10 mouse cellular contexts compared by ENCODE assay signal in genomic region chr7:132996391-132996790, GRCm38 (mm10).
DNase-seq lines count a peak whose midpoint lies in the region; ATAC-seq and TF ChIP-seq lines count a peak whose summit lies in the region.
"Had no signal": no experiment of that assay in that cellular context is flagged by ENCODE, and none has a peak within 500 bp of the region (broad histone marks: within the 10 kb centered on the region; RNA-seq: fewer than 3 reads in every experiment).

No protein-coding gene starts in this region.

- H3K4me3 ChIP-seq in kidney, embryonic 14.5 days (ENCODE audit: low read length), result no peak overlapping the region
- H3K4me3 ChIP-seq in embryonic fibroblast, embryonic 13.5 days (ENCODE audit: insufficient read depth, low read length), result no peak overlapping the region
- H3K4me3 ChIP-seq in neural tube, embryonic 15.5 days (replicated peaks), result no peak overlapping the region
- H3K4me3 ChIP-seq in midbrain, embryonic 15.5 days, result no peak overlapping the region
- H3K4me3 ChIP-seq: embryonic facial prominence, embryonic 15.5 days; limb, embryonic 13.5 days had no signal

- peak; percentile 50 for DNase-seq in adrenal gland, postnatal 10 days
- DNase-seq in adrenal gland, adult 8-10 months, result no peak
- peak; percentile 44 for DNase-seq in kidney, postnatal 14 days
- peak; percentile 59 for DNase-seq in A20 (ENCODE audit: low read depth, low spot score)

- H3K4me1 ChIP-seq in kidney, embryonic 14.5 days (ENCODE audit: control insufficient read depth, insufficient read depth, low read length), result no peaks in the 10 kb centered on the region
- H3K4me1 ChIP-seq in embryonic fibroblast, embryonic 13.5 days (ENCODE audit: control insufficient read depth, insufficient read depth, low read length), result no peaks in the 10 kb centered on the region
- peaks cover 13% of the 10 kb centered on the region for H3K4me1 ChIP-seq in neural tube, embryonic 15.5 days
- peaks cover 10% of the 10 kb centered on the region; the same call in 1 of the 2 replicates for H3K4me1 ChIP-seq in midbrain, embryonic 15.5 days
- H3K4me1 ChIP-seq: embryonic facial prominence, embryonic 15.5 days; limb, embryonic 13.5 days had no signal

- H3K36me3 ChIP-seq in kidney, embryonic 14.5 days (ENCODE audit: control insufficient read depth, insufficient read depth, low read length), result peaks cover 84% of the 10 kb centered on the region
- H3K36me3 ChIP-seq in neural tube, embryonic 15.5 days, result peaks cover 38% of the 10 kb centered on the region
- peaks cover 7% of the 10 kb centered on the region for H3K36me3 ChIP-seq in midbrain, embryonic 15.5 days (replicated peaks)

- no peak for ATAC-seq in kidney, embryonic 14.5 days (ENCODE audit: low FRiP score, low TSS enrichment)
- ATAC-seq in neural tube, embryonic 15.5 days (ENCODE audit: low FRiP score), result no peak
- ATAC-seq in midbrain, embryonic 15.5 days (replicated peaks), result no peak

- no peak overlapping the region for H3K4me2 ChIP-seq in kidney, embryonic 14.5 days (replicated peaks; ENCODE audit: low read depth, low read length)
- H3K4me2 ChIP-seq in neural tube, embryonic 15.5 days, result no peak overlapping the region
- H3K4me2 ChIP-seq in midbrain, embryonic 15.5 days, result no peak overlapping the region
- H3K4me2 ChIP-seq: embryonic facial prominence, embryonic 15.5 days; limb, embryonic 13.5 days had no signal

- no peak overlapping the region for H3K9ac ChIP-seq in kidney, embryonic 14.5 days (ENCODE audit: low read depth, low read length)
- no peak overlapping the region for H3K9ac ChIP-seq in neural tube, embryonic 15.5 days (replicated peaks)
- H3K9ac ChIP-seq in midbrain, embryonic 15.5 days, result no peak overlapping the region
- H3K9ac ChIP-seq: embryonic facial prominence, embryonic 15.5 days; limb, embryonic 13.5 days had no signal

- no peak for TF ChIP-seq POLR2A in embryonic fibroblast, embryonic 13.5 days (IDR thresholded peaks at IDR 0.05; ENCODE audit: low read depth, low read length)

- H3K27ac ChIP-seq in kidney, embryonic 14.5 days (ENCODE audit: low read depth, low read length), result no peak overlapping the region
- H3K27ac ChIP-seq in embryonic fibroblast, embryonic 13.5 days (ENCODE audit: insufficient read depth, low read length), result no peak overlapping the region
- H3K27ac ChIP-seq in neural tube, embryonic 15.5 days (replicated peaks), result no peak overlapping the region
- no peak overlapping the region for H3K27ac ChIP-seq in midbrain, embryonic 15.5 days
- H3K27ac ChIP-seq: embryonic facial prominence, embryonic 15.5 days; limb, embryonic 13.5 days had no signal

- H3K27me3 ChIP-seq in kidney, embryonic 14.5 days (ENCODE audit: control insufficient read depth, insufficient read depth, low read length), result no peaks in the 10 kb centered on the region
- no peaks in the 10 kb centered on the region for H3K27me3 ChIP-seq in neural tube, embryonic 15.5 days (replicated peaks)
- H3K27me3 ChIP-seq in midbrain, embryonic 15.5 days (replicated peaks), result no peaks in the 10 kb centered on the region
- H3K27me3 ChIP-seq: embryonic facial prominence, embryonic 15.5 days; limb, embryonic 13.5 days had no signal

- 91% methylated on average over 5 of the region's 5 CpGs for WGBS in kidney, embryonic 14.5 days
- WGBS in neural tube, embryonic 15.5 days, result 93% methylated on average over 5 of the region's 5 CpGs
- WGBS in midbrain, embryonic 15.5 days, result 93% methylated on average over 5 of the region's 5 CpGs

- no peaks in the 10 kb centered on the region for H3K9me3 ChIP-seq in kidney, embryonic 14.5 days (ENCODE audit: control insufficient read depth, low read length)
- H3K9me3 ChIP-seq in neural tube, embryonic 15.5 days (replicated peaks), result no peaks in the 10 kb centered on the region
- H3K9me3 ChIP-seq in midbrain, embryonic 15.5 days, result no peaks in the 10 kb centered on the region
- H3K9me3 ChIP-seq: embryonic facial prominence, embryonic 15.5 days; limb, embryonic 13.5 days had no signal

- TF ChIP-seq CTCF in embryonic fibroblast, embryonic 13.5 days (IDR thresholded peaks at IDR 0.05; ENCODE audit: borderline replicate concordance, insufficient read depth, low read length), result peak; percentile 73; the same call in 1 of the 2 replicates
